Mouse (Mus musculus) limb, embryonic 10.5 days (tissue): ENCODE data around the gene Cryba4. TPM values are rescaled to one million over a fixed set of nuclear protein-coding genes. Genes with fewer than 3 reads are reported as not detected.

Experiments used
- DNase-seq: peaks from one replicate; pipeline ENCODE4 v3.0.0-alpha.2; 2017; ENCODE audit warnings: low spot score
- H3K27ac ChIP-seq: fragments of 300-500 bp; sonication (generic); 2 replicates; pipeline ENCODE4 v1.5.1; 2016; ENCODE audit warnings: mild to moderate bottlenecking
- H3K27me3 ChIP-seq: fragments of 300-500 bp; sonication (generic); 2 replicates; pipeline ENCODE4 v1.6.1; 2016; ENCODE audit warnings: low read depth, mild to moderate bottlenecking; ENCODE audit not compliant: poor library complexity, severe bottlenecking
- H3K36me3 ChIP-seq: fragments of 300-500 bp; sonication (generic); 2 replicates; pipeline ENCODE4 v1.6.1; 2016; ENCODE audit warnings: mild to moderate bottlenecking, moderate library complexity
- H3K4me1 ChIP-seq: fragments of 300-500 bp; sonication (generic); 2 replicates; pipeline ENCODE4 v1.6.1; 2016
- H3K4me3 ChIP-seq: fragments of 300-500 bp; sonication (generic); 2 replicates; pipeline ENCODE4 v1.5.1; 2016; ENCODE audit warnings: mild to moderate bottlenecking, moderate library complexity
- H3K9me3 ChIP-seq: fragments of 300-500 bp; sonication (generic); replicated peaks from 2 replicates; pipeline ENCODE4 v1.6.1; 2016; ENCODE audit warnings: mild to moderate bottlenecking
- WGBS: fragments of 180-500 bp; shearing (Covaris S2); methylation state at CpG from one replicate; pipeline ENCODE4 v1.1.7; 2016; 5-methylcytosine and 5-hydroxymethylcytosine counted together
- polyA plus RNA-seq: library from polyadenylated mRNA; unstranded; fragments of >200 nt; fragmentation: Nextera tagmentation; extraction: Ambion mirVana; gene quantifications from 2 replicates; pipeline ENCODE4 v1.2.1, GENCODE M21; 2016

Cryba4 gene
- polyA plus RNA-seq, 1 experiment from 2014 or later = 0.46 TPM

GRCm38 (mm10) chr5:112237866-112238570 is 14.3 kb downstream of the Cryba4 start:
- no peak for DNase-seq
- no peaks in the 10 kb centered on the region for H3K36me3 ChIP-seq
- peaks cover 47% of the 10 kb centered on the region for H3K27me3 ChIP-seq
- H3K27ac ChIP-seq = peak overlapping the region; percentile 68; the same call in 1 of the 2 replicates
- no peaks in the 10 kb centered on the region for H3K9me3 ChIP-seq
- H3K4me1 ChIP-seq = peaks cover 25% of the 10 kb centered on the region
- no peak overlapping the region; the same call in 1 of the 2 replicates for H3K4me3 ChIP-seq
- 59% methylated on average over 9 of the region's 9 CpGs for WGBS

GRCm38 (mm10) chr5:112237439-112237838 is 14.9 kb downstream of the Cryba4 start:
- peak; percentile 58 for DNase-seq
- no peaks in the 10 kb centered on the region for H3K36me3 ChIP-seq
- no peaks in the 10 kb centered on the region for H3K9me3 ChIP-seq
- WGBS = 3% methylated on average over 16 of the region's 16 CpGs
- peaks cover 25% of the 10 kb centered on the region for H3K4me1 ChIP-seq
- peak overlapping the region; percentile 68; the same call in 1 of the 2 replicates for H3K27ac ChIP-seq
- peak overlapping the region; percentile 24 for H3K4me3 ChIP-seq
- H3K27me3 ChIP-seq = peaks cover 48% of the 10 kb centered on the region

- H3K4me1 ChIP-seq = peaks cover 25% of the 10 kb centered on the region
- no peak for DNase-seq
- H3K4me3 ChIP-seq = no peak overlapping the region
- H3K27ac ChIP-seq = peak overlapping the region; percentile 68; the same call in 1 of the 2 replicates
- no peaks in the 10 kb centered on the region for H3K36me3 ChIP-seq
- H3K27me3 ChIP-seq = peaks cover 56% of the 10 kb centered on the region
- no peaks in the 10 kb centered on the region for H3K9me3 ChIP-seq
- 79% methylated on average over 2 of the region's 2 CpGs for WGBS
These were observed 15.7 kb downstream of the Cryba4 start for GRCm38 (mm10) chr5:112236631-112237030.

- Histone ChIP-seq H3K27me3 (peaks cover 64% of the 10 kb centered on the region), H3K27ac (no peak overlapping the region), H3K4me3 (no peak overlapping the region), H3K9me3 (no peaks in the 10 kb centered on the region), H3K36me3 (no peaks in the 10 kb centered on the region), H3K4me1 (peaks cover 23% of the 10 kb centered on the region)
- no peak for DNase-seq
- 76% methylated on average over 5 of the region's 5 CpGs for WGBS
These were observed 16.5 kb downstream of the Cryba4 start for GRCm38 (mm10) chr5:112235806-112236205.

GRCm38 (mm10) chr5:112228240-112229076 is 23.9 kb downstream of the Cryba4 start:
- Histone ChIP-seq H3K4me3 (peak overlapping the region; percentile 55), H3K27me3 (peaks cover 90% of the 10 kb centered on the region), H3K9me3 (no peaks in the 10 kb centered on the region), H3K36me3 (no peaks in the 10 kb centered on the region), H3K4me1 (peaks cover 26% of the 10 kb centered on the region), H3K27ac (peak overlapping the region; percentile 73)
- DNase-seq = peak; percentile 66
- WGBS = under 1% methylated on average over 57 of the region's 57 CpGs

- Histone ChIP-seq H3K27ac (peak overlapping the region; percentile 73), H3K36me3 (no peaks in the 10 kb centered on the region), H3K4me3 (peak overlapping the region; percentile 55), H3K4me1 (peaks cover 26% of the 10 kb centered on the region), H3K9me3 (no peaks in the 10 kb centered on the region), H3K27me3 (peaks cover 91% of the 10 kb centered on the region)
- DNase-seq = no peak
- 2% methylated on average over 13 of the region's 13 CpGs for WGBS
These were observed 24.4 kb downstream of the Cryba4 start for GRCm38 (mm10) chr5:112227898-112228239.

- Histone ChIP-seq H3K36me3 (no peaks in the 10 kb centered on the region), H3K27ac (peak overlapping the region; percentile 56; the same call in 1 of the 2 replicates), H3K9me3 (no peaks in the 10 kb centered on the region), H3K27me3 (peaks cover 90% of the 10 kb centered on the region), H3K4me3 (peak overlapping the region; percentile 55), H3K4me1 (peaks cover 30% of the 10 kb centered on the region)
- peak; percentile 54 for DNase-seq
- WGBS = 2% methylated on average over 30 of the region's 30 CpGs
These were observed 25.0 kb downstream of the Cryba4 start for GRCm38 (mm10) chr5:112227354-112227753.

GRCm38 (mm10) chr5:112225591-112225990 is 26.7 kb downstream of the Cryba4 start:
- no peak overlapping the region for H3K4me3 ChIP-seq
- no peak for DNase-seq
- no peaks in the 10 kb centered on the region for H3K36me3 ChIP-seq
- H3K4me1 ChIP-seq = peaks cover 30% of the 10 kb centered on the region
- no peak overlapping the region for H3K27ac ChIP-seq
- H3K27me3 ChIP-seq = peaks cover 76% of the 10 kb centered on the region
- no peaks in the 10 kb centered on the region for H3K9me3 ChIP-seq
- 85% methylated on average over 6 of the region's 6 CpGs for WGBS

- WGBS = 91% methylated on average over 8 of the region's 8 CpGs
These were observed 32.1 kb downstream of the Cryba4 start for GRCm38 (mm10) chr5:112220203-112220602.

GRCm38 (mm10) chr5:112219398-112219797 is 32.9 kb downstream of the Cryba4 start:
- no peak overlapping the region for H3K4me3 ChIP-seq
- no peaks in the 10 kb centered on the region for H3K9me3 ChIP-seq
- DNase-seq = no peak
- H3K36me3 ChIP-seq = no peaks in the 10 kb centered on the region
- no peak overlapping the region for H3K27ac ChIP-seq
- 23% methylated on average over 1 of the region's 1 CpGs for WGBS
- peaks cover 31% of the 10 kb centered on the region for H3K4me1 ChIP-seq
- peaks cover 63% of the 10 kb centered on the region for H3K27me3 ChIP-seq

More at GRCm38 (mm10) chr5:112220203-112220602, 32.1 kb downstream of the Cryba4 start:
- Histone ChIP-seq H3K9me3 (no peaks in the 10 kb centered on the region), H3K27ac (no peak overlapping the region), H3K27me3 (peaks cover 70% of the 10 kb centered on the region), H3K4me1 (peaks cover 30% of the 10 kb centered on the region), H3K4me3 (no peak overlapping the region), H3K36me3 (no peaks in the 10 kb centered on the region)
- no peak for DNase-seq

GRCm38 (mm10) chr5:112218679-112219078 is 33.6 kb downstream of the Cryba4 start:
- Histone ChIP-seq H3K27ac (no peak overlapping the region), H3K4me3 (no peak overlapping the region), H3K36me3 (no peaks in the 10 kb centered on the region), H3K27me3 (peaks cover 55% of the 10 kb centered on the region), H3K4me1 (peaks cover 39% of the 10 kb centered on the region), H3K9me3 (no peaks in the 10 kb centered on the region)
- 83% methylated on average over 4 of the region's 4 CpGs for WGBS
- no peak for DNase-seq

- no peaks in the 10 kb centered on the region for H3K36me3 ChIP-seq
- H3K4me3 ChIP-seq = no peak overlapping the region
- 57% methylated on average over 22 of the region's 22 CpGs for WGBS
- H3K27ac ChIP-seq = peak overlapping the region; percentile 53
- H3K9me3 ChIP-seq = no peaks in the 10 kb centered on the region
- H3K27me3 ChIP-seq = peaks cover 52% of the 10 kb centered on the region
- H3K4me1 ChIP-seq = peaks cover 42% of the 10 kb centered on the region
- no peak for DNase-seq
These were observed 35.3 kb downstream of the Cryba4 start for GRCm38 (mm10) chr5:112217031-112217430.

GRCm38 (mm10) chr5:112216335-112216734 is 36.0 kb downstream of the Cryba4 start:
- H3K36me3 ChIP-seq = no peaks in the 10 kb centered on the region
- no peaks in the 10 kb centered on the region for H3K9me3 ChIP-seq
- 74% methylated on average over 7 of the region's 7 CpGs for WGBS
- no peak for DNase-seq
- no peak overlapping the region for H3K4me3 ChIP-seq
- H3K27me3 ChIP-seq = peaks cover 48% of the 10 kb centered on the region
- H3K4me1 ChIP-seq = peaks cover 42% of the 10 kb centered on the region
- H3K27ac ChIP-seq = peak overlapping the region; percentile 54
